Mouse (Mus musculus) gastrocnemius, adult 2 months (tissue): Measurements from ENCODE around the gene Prkar1b. TPM values are rescaled to one million over a fixed set of nuclear protein-coding genes. Genes with fewer than 3 reads are reported as not detected.

Source experiments
- DNase-seq: peaks from one replicate; pipeline ENCODE4 v3.0.0; 2022
- H3K27ac ChIP-seq: fragments of 200-600 bp; 2 replicates; pipeline ENCODE4 v1.8.1; 2022; ENCODE audit warnings: mild to moderate bottlenecking
- H3K4me3 ChIP-seq: fragments of 200-600 bp; 2 replicates; pipeline ENCODE4 v1.8.1; 2022; ENCODE audit warnings: mild to moderate bottlenecking, moderate library complexity
- CTCF ChIP-seq: fragments of 200-600 bp; IDR thresholded peaks from 2 replicates; pipeline ENCODE4 v1.8.1; 2022; ENCODE audit warnings: antibody characterized with exemption, mild to moderate bottlenecking, moderate library complexity
- intact Hi-C: fragments of 180-260 bp; cut with DNase I; formaldehyde crosslinking; loops from one replicate; pipeline ENCODE4 v1.15.1; 2025
- long read RNA-seq, 2 experiments: library from polyadenylated mRNA; stranded (forward); transcript quantifications; one replicate each; pipeline ENCODE4 v2.0.0; 2021
- total RNA-seq, 2 experiments: library from RNA; stranded (reverse); gene quantifications; 2 replicates each; pipeline ENCODE4 v1.2.3; 2021

Gene Prkar1b
- 1 to 10 TPM in 1 of 2 experiments, under 1 TPM in 1; 0.59 to 1.4 TPM for total RNA-seq
- long read RNA-seq, experiment 1, partial matches to known transcripts = 0 of 2 reads
- long read RNA-seq, experiment 1, other reads (novel, unspliced or antisense) = 0 of 2 reads
- long read RNA-seq, experiment 2, partial matches to known transcripts = 0 of 2 reads
- long read RNA-seq, experiment 2, other reads (novel, unspliced or antisense) = 0 of 2 reads

DNA sequence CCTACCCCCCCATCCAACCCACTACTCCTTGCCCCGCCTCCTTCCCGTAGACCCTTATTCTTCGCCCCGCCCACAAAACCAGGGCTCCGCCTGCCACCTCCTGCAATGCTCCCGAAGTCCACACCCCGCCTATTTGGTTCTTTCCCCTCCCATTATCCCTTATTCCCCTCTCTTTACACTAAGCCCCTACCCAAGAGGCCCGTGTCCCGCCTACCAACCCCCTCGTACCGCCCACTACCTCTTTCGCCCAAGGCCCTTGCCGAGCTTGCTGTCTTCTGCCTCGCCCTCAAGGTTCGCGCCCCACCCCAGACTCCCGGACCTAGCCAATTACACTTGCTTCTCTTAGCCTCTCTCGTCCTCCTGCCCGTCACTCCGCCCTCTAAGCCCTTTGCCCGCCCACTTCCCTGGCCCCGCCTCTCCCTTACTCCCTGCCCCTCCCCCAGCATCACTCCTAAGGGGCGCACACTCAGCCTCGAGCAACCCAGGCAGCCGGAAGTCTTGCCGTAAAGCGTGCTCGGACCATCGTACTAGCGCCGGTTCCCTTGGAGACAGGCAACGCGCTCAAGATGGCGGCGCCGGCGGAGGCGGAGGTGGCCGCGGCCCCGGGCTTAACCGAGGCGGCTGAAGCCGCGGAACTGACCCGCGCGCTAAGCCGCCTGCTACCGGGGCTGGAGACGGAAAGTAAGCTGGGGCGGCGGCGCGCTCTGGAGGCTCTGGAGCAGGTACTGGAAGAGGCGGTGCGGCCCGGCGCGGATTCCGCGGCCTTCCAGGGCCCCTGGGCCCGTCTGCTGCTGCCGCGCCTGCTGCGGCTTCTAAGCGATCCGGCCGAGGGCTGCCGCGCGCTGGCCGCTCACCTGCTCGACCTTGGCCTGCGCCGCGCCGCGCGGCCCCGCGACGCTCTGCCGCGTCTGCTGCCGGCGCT, at the start of gene Prkar1b, which contains the start of gene Dnaaf5:
Prkar1b (minus strand) TSS at position 321 of the 922 bp plus-strand sequence.
Dnaaf5 (plus strand) TSS at position 543 of the 922 bp plus-strand sequence.
- no peak for TF ChIP-seq CTCF
- peak; percentile 97 for DNase-seq
- intact Hi-C loops = no loop called here
- peak within 1 kb of the TSS; percentile 89 for H3K27ac ChIP-seq
- H3K4me3 ChIP-seq = peak within 1 kb of the TSS; percentile 97

DNA sequence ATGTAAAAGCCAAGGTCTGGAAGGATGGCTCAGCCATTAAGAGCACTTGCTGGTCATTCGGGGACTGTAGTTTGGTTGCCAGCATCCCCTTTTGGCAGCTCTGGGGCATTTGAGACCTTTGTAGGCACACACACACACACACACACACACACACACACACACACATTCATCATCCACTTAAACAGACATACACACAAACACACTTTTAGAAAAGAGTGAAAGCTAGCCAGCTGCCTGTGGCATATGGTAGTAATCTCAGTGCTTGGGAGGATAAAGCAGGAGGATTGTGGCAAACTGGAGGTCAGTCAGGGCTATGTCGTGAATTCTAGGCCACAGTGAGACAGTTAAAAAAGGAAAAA, 49.8 kb upstream of the Prkar1b start:
- intact Hi-C loops = no loop called here
- H3K4me3 ChIP-seq = peak overlapping the region; percentile 98
- no peak for DNase-seq
- peak overlapping the region; percentile 97 for H3K27ac ChIP-seq
- no peak for TF ChIP-seq CTCF

DNA sequence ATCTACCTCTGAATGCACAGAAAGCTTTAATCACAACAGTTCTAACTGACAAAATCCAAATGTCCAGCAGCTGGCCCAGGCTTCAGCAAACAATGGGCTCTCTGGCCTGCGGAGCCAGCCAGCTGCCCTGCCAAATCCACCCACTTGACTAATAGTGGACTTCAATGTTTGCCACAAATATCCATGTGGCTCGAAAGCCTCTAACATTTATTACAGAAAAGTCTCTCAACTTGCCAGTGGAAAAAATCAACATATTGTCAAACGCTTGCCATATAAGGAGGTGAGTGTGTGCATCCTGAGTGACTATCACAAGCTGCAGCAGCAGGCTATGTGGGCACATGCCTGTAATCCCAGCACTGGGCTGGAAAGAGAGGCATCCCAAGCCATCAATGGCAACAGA, 49.0 kb upstream of the Prkar1b start:
- intact Hi-C loops = no loop called here
- no peak for TF ChIP-seq CTCF
- H3K4me3 ChIP-seq = no peak overlapping the region
- peak overlapping the region; percentile 97; the same call in 1 of the 2 replicates for H3K27ac ChIP-seq
- DNase-seq = no peak

DNA sequence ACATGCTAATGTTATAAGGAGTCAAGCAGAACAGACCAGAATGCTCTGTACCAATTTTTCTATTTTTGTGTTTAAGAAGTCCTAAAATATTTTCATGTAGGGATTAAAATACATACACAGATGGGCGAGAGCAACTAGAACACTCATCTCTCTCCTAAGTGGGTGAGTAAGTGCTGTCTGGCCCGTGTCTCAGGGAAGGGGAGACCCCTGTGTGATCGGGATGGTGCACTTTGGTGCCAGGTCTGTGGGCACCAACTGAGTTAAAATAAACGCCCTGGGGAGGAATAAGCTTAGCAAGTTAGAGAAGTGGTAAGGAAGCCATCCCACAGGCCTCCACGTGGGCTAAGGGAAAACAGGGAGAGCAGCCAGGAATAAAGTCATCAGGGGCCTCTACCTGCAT, 41.2 kb upstream of the Prkar1b start:
- H3K27ac ChIP-seq = no peak overlapping the region
- TF ChIP-seq CTCF = no peak
- intact Hi-C loops = no loop called here
- DNase-seq = no peak
- no peak overlapping the region for H3K4me3 ChIP-seq

DNA sequence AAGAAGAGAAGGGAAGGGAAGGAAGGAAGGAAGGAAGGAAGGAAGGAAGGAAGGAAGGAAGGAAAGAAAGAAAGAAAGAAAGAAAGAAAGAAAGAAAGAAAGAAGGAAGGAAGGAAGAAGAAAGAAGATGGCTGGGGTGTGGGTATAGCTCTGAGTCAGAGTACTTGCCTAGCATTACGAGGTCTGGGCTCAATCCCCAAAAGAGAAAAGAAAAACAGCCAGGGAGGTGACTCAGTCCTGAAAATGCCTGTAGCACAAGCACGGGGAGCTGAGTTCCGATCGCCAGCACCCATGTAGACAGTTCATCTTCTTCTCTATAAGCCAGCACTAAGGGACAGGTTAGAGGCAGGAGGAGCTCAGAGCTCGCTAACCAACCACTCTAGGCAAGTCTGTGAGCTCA, 39.9 kb upstream of the Prkar1b start:
- H3K4me3 ChIP-seq = no peak overlapping the region
- H3K27ac ChIP-seq = no peak overlapping the region
- intact Hi-C loops = no loop called here
- DNase-seq = no peak
- no peak for TF ChIP-seq CTCF

DNA sequence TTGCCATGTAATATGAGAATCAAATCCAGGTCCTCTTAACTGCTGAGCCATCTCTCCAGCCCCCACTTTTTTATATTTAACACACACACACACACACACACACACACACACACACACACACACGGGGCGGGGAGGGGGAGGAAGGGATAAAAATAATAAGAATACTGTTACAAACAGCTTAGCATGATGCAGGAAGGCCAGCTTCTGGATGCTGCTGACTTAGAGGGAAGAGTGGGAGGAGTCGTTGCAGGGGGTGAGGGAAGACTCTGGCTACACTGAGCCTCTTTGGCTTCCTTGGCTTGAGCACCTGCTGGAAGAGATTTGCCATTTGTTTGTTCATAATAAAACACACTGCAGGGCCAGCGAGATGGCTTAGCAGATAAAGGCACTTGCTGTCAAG, 35.1 kb upstream of the Prkar1b start:
- H3K27ac ChIP-seq = peak overlapping the region; percentile 20; the same call in 1 of the 2 replicates
- no peak overlapping the region for H3K4me3 ChIP-seq
- TF ChIP-seq CTCF = no peak
- DNase-seq = no peak
- intact Hi-C loops = no loop called here

DNA sequence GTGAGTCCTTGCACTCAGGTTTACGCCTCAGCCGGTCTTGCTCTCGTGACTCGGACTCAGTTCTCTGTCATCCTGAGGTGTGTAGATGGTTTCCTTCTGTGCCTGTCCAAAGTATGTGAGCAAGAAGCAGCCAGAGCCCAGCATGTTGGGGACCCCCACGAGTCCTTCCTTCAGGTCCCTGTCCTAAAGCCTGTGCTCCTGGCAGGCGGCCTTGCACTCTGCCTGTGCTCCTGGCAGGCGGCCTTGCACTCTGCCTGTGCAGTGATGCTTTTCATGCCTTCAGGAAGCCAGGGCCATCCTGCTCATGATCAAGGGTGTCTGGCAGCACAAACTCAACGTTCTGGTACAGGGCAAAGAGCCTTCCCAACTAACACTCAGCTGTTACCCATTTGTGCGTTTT, 33.8 kb upstream of the Prkar1b start:
- intact Hi-C loops = no loop called here
- H3K4me3 ChIP-seq = no peak overlapping the region
- TF ChIP-seq CTCF = no peak

DNA sequence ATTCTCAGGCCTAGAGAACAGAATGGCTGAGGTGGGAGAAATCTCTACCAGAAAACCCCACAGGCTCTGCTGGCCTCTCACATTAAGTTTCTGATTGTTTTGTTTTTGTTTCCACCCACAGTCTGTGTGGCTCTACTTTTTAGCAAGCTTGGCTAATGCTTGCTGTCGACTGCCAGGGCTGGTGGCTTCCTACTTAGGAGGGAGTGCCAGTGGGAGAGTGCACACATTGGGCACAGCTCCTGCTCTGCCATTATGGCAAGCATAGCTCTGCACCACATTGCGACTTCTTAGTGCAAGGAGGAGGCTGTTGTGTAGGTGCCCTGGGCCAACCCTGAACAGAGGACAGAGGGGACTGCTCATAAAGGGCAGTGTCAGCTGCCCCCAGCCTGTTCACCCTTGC, 33.3 kb upstream of the Prkar1b start:
- no peak for TF ChIP-seq CTCF
- no peak for DNase-seq
- intact Hi-C loops = no loop called here
- no peak overlapping the region for H3K4me3 ChIP-seq
- H3K27ac ChIP-seq = no peak overlapping the region

More for the DNA sequence above, 33.8 kb upstream of the Prkar1b start:
- DNase-seq = no peak
- H3K27ac ChIP-seq = no peak overlapping the region

DNA sequence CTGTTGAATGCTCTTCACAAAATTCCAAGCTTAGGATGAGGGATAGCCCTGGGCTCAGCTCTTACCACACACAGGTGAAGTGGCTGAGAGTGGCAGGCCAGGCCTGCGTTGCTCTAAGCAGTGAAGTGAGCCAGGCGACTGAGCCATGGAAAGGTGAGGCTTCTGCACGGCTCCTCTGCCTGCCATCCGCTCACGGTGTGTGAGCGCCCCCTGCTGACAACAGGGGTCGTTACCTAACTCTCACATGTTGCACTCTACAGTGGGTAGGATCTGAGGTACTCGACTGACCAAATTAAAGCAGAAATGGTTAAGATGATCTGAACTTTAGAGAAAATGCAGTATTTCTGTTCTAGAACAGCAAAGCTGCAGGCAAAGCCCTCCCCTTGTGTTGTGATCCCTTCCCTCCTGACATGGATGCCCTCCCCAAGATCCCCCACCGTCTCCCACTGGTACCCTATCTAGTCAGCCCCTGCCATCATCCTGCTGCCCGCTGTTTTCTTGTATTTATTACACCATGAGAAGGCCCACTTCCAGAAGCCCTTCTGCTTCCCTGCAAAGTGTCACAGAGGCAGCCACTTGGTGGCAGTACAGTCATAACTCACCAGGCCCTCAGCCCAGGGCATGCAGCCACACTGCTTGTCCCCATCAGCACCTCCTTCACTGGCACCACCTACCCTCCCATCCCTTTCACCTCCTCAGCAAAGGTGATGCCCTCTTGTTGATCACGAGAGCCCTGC, 29.3 kb upstream of the Prkar1b start:
- no peak overlapping the region for H3K4me3 ChIP-seq
- peak; percentile 87 for TF ChIP-seq CTCF
- DNase-seq = peak; percentile 86
- peak overlapping the region; percentile 9; the same call in 1 of the 2 replicates for H3K27ac ChIP-seq
- intact Hi-C loops = loop anchor here (1.0 to 10.0 kb wide), 3 partner anchors 104 to 331 kb away; no protein-coding TSS in a partner anchor

DNA sequence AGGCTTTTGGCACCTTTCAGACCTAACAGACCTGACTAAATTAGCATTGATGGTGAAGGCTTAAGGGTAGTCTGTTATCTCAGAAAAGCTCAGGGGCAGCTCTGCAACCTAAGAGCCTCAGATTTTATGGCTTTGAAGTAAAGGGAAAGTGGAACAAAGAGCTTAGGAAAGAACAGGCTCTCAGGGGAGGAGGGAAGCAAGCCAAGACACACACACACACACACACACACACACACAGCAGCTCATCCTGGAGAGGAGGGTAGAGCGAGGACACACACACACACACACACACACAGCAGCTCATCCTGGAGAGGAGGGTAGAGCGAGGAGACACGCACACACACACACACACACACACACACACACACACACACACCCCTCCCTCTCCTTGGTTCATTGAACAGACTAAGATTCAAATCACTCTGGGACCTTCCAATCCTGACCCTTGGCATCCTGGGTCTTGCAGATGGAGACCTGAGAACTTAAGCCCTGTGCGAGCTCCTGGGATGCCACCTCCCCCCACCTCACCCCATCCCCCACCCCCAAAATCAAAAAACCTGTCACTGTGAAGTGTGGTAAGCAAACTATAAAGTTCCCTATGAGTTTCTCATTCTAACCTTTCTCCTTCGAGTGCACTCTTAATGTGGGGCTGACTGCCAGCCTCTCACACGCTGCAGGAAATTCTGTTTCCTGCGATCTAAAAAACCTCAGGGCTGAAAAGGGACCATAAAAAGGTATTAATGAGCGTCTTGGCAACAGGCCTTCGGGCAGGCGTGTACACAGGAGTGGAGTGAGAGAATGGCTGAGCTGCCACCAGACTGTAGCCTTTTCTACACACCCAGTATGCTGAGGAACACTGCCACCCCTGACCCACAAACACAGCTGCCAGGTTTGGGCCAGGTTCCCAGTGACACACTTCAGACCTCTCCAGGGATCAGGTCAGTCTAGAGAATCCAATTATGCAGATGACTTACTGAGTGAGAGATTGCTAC, 25.1 kb upstream of the Prkar1b start:
- Histone ChIP-seq H3K4me3 (no peak overlapping the region), H3K27ac (no peak overlapping the region)
- peak; percentile 72 for DNase-seq
- TF ChIP-seq CTCF = no peak
- intact Hi-C loops = loop anchor here (10.0 kb wide), 1 partner anchor 160 kb away; no protein-coding TSS in a partner anchor

DNA sequence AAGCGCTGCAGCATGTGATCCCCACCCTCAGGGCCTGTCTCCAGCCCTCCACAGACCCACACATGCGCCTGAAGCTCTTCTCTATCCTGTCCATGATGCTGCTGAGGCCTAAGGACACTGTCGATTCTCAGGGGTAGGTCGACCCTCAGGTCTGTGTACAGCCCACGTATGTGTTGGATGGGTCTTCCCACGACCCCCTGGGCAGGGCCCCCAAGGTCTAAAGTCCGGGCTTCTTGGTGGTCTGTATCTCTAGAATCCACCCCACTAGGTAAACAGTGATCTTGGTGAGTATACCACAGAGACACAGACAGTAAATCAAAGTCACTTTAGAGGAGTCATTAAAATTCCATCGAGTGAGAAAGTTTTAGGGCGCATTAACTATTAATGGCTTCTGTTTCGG, 24.3 kb upstream of the Prkar1b start:
- intact Hi-C loops = loop anchor here (10.0 kb wide), 1 partner anchor 159 kb away; no protein-coding TSS in a partner anchor
- no peak for TF ChIP-seq CTCF
- DNase-seq = no peak
- Histone ChIP-seq H3K4me3 (no peak overlapping the region), H3K27ac (no peak overlapping the region)
